Mouse (Mus musculus): ENCODE measurements around the gene Prlr.

Gene Prlr

GRCm38 (mm10) chr15:10177083-10177482, at the start of gene Prlr:
Prlr (plus strand) TSS chr15:10177238.
- DNase-seq (ENCODE audit: low spot score): no peak

GRCm38 (mm10) chr15:10133781-10134180, 43.3 kb upstream of the Prlr start:
- peak; percentile 20 for DNase-seq (ENCODE audit: low spot score)

- DNase-seq (ENCODE audit: low spot score): peak; percentile 3
Observed at GRCm38 (mm10) chr15:10134889-10135288, 42.1 kb upstream of the Prlr start.

- no peak for DNase-seq (ENCODE audit: low spot score)
Observed at GRCm38 (mm10) chr15:10144520-10144919, 32.5 kb upstream of the Prlr start.

- no peak for DNase-seq (ENCODE audit: low spot score)
Observed at GRCm38 (mm10) chr15:10148196-10148595, 28.8 kb upstream of the Prlr start.

- DNase-seq (ENCODE audit: low spot score): no peak
Observed at GRCm38 (mm10) chr15:10160663-10161062, 16.4 kb upstream of the Prlr start.

- peak; percentile 4 for DNase-seq (ENCODE audit: low spot score)
Observed at GRCm38 (mm10) chr15:10175078-10175477, 2.0 kb upstream of the Prlr start.

- DNase-seq (ENCODE audit: low spot score): no peak
Observed at GRCm38 (mm10) chr15:10175656-10176055, 1.4 kb upstream of the Prlr start.

- DNase-seq (ENCODE audit: low spot score): no peak
Observed at GRCm38 (mm10) chr15:10177519-10178130, 587 bp downstream of the Prlr start.

- DNase-seq (ENCODE audit: low spot score): no peak
Observed at GRCm38 (mm10) chr15:10178131-10178566, 1.1 kb downstream of the Prlr start.

GRCm38 (mm10) chr15:10180694-10181093, 3.7 kb downstream of the Prlr start:
- peak; percentile 27 for DNase-seq (ENCODE audit: low spot score)

- DNase-seq (ENCODE audit: low spot score): no peak
Observed at GRCm38 (mm10) chr15:10192101-10192630, 15.1 kb downstream of the Prlr start.

GRCm38 (mm10) chr15:10200991-10201390, 24.0 kb downstream of the Prlr start:
- DNase-seq (ENCODE audit: low spot score): no peak

GRCm38 (mm10) chr15:10202504-10203302, 25.7 kb downstream of the Prlr start:
- DNase-seq (ENCODE audit: low spot score): no peak

GRCm38 (mm10) chr15:10210261-10210770, 33.3 kb downstream of the Prlr start:
- no peak for DNase-seq (ENCODE audit: low spot score)

- DNase-seq (ENCODE audit: low spot score): no peak
Observed at GRCm38 (mm10) chr15:10211992-10212391, 35.0 kb downstream of the Prlr start.

GRCm38 (mm10) chr15:10213213-10213612, 36.2 kb downstream of the Prlr start:
- DNase-seq (ENCODE audit: low spot score): no peak

- no peak for DNase-seq (ENCODE audit: low spot score)
Observed at GRCm38 (mm10) chr15:10213710-10214109, 36.7 kb downstream of the Prlr start.

GRCm38 (mm10) chr15:10215719-10216118, 38.7 kb downstream of the Prlr start:
- DNase-seq (ENCODE audit: low spot score): no peak

GRCm38 (mm10) chr15:10216189-10216588, 39.2 kb downstream of the Prlr start:
- DNase-seq (ENCODE audit: low spot score): no peak

- DNase-seq (ENCODE audit: low spot score): no peak
Observed at GRCm38 (mm10) chr15:10223614-10224155, 46.6 kb downstream of the Prlr start.

- DNase-seq (ENCODE audit: low spot score): no peak
Observed at GRCm38 (mm10) chr15:10225701-10226100, 48.7 kb downstream of the Prlr start.

- no peak for DNase-seq (ENCODE audit: low spot score)
Observed at GRCm38 (mm10) chr15:10228636-10229035, 51.6 kb downstream of the Prlr start.

All from layer of hippocampus, adult 11-12 months (tissue).